Mouse (Mus musculus) right cerebral cortex, postnatal 25 days (tissue): ENCODE measurements around the gene Cenps.
"Not testable (repeated sequence)": the region's sequence is repeated elsewhere in the genome, so short reads cannot be mapped to it uniquely, and the experiment has no call there.

ENCODE experiments used
- DNase-seq: peaks from one replicate; pipeline ENCODE4 v3.0.0; 2022

Cenps gene

DNA sequence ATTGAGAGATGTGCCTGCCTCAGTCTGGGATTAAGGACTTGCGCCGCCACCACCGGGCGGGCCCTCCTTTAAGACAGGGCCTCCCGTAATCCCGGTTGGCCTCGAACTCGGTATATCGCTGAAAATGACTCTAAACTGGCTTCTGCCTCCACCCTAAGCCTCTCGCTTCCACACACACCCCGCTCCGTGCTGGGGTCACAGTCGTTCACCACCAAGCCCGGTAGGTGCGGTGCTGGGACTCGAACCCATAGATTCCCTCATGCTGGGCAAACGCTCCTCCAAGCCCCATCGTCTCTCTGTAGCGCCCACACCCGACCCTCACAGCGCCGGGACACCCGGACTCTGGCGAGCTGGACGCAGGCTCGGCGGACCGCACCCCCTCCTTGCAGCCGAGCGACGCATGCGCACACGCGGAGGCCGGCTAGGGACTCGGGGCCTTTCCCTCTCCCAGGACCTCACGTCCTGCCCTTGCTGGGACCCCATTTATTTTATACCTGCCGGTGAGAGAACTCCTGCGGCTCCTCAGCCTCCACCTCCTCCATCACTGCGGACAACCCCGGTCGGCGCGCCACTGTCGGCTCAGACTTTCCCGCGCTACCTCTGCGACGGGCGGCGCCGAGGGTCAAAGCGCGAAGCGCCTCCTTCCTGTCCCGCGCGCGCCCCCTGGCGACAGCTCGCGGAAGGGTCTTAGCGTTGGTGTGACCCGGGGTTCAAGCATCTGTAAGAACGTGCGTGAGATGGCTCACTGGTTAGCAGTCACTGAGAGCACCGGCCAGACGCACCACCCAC lies at the start of gene Cenps:
Cenps (minus strand) TSS at position 648 of the 789 bp plus-strand sequence.
- DNase-seq: peak; percentile 86

DNA sequence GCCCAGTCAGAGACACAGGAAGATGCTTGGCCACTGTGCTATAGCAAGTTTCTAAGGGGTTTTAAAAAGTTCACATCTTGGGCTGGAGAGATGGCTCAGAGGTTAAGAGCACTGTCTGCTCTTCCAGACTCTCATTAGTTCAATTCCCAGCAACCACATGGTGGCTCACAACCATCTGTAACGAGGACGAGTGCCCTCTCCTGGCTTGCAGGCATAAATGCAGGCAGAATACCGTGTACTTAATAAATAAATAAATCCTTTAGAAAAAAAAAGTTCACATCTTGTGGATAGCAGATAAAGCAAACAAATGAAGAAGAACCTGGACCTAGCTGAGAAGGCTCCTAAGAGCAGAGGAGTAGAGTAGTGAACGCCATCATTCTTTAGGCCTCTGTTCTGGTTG lies 45.3 kb upstream of the Cenps start:
- DNase-seq: no peak

GRCm38 (mm10) chr4:149182192-149182591 lies 44.8 kb upstream of the Cenps start:
- DNase-seq: no peak

GRCm38 (mm10) chr4:149179573-149179972 lies 42.1 kb upstream of the Cenps start:
- DNase-seq: no peak

DNA sequence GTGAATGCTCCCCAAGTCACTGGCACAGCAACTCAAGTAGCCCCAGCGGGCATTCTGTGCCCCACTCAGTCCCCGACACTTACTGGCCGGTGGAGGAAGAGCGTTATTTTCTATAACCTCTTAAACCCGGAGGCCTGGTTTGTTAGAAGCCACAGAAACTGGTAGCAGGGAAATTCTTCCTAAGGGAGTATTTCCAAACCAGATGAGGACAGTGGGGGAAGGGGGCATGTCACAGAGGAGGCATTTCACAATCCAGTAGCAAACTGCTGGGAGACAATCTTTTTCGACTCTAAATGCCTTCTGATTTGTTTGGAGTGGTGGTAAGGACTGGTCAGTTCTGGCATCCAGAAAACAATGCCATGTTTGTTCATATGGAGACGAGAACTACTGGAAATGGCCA lies 41.7 kb upstream of the Cenps start:
- DNase-seq: no peak

GRCm38 (mm10) chr4:149178328-149178727 lies 40.9 kb upstream of the Cenps start:
- DNase-seq: no peak

GRCm38 (mm10) chr4:149177046-149177445 lies 39.6 kb upstream of the Cenps start:
- DNase-seq: no peak

DNA sequence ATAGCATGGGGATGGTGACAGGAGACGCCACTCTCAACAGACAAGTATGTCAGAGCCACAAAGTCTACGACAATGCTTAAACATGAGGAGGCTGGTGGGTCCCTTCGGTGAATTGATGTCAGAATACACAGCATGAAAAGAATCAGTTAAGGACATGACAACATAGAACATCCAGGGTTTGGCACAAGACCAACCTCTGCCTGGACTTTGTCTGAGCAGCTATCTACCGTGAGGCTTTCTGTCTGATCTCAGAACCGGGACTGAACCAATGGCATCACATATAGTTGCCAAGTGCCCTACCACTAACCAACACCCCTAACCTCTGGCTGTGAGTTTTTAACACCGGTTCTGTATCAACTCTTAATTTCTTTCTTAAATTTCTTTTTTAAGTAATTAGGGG lies 39.2 kb upstream of the Cenps start:
- DNase-seq: no peak

DNA sequence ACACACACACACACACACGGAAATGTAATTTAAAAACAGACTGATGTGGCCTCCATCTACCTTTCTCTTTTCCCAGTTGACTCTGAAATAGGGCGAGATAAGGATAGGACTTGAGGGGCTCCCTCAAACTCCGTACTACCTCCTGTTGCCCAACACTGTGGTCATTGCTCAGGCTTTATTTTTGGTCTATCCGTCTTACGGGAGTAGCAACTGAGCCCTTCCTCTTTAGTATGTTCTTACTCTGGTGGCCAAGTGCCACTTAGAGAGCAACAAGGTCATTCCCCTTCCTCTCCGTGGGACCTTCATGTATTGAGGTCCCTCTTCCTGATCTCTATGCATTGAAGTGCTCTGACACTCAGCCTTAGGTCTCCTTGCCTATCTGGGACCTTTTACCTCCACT lies 36.2 kb upstream of the Cenps start:
- DNase-seq: no peak

DNA sequence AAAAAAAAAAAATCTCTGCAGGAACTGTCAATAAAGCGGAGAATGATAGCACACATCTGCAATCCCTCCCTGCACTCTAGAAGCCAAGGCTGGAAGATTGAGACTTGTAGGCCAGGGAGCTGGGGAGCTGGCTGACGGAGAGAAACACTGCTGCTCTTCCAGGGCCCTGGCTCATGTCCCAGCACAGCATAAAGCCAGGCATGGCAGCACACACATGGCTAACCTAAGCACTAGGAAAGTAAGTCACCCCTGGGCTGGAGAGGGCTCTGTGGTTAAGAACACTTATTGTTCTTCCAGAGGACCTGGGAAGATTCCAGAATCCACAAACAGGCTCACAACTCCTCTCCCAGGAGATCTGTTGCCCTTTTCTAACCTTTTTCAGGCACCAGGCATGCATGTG lies 35.2 kb upstream of the Cenps start:
- DNase-seq: no peak

GRCm38 (mm10) chr4:149172083-149172482 lies 34.7 kb upstream of the Cenps start:
- DNase-seq: no peak

DNA sequence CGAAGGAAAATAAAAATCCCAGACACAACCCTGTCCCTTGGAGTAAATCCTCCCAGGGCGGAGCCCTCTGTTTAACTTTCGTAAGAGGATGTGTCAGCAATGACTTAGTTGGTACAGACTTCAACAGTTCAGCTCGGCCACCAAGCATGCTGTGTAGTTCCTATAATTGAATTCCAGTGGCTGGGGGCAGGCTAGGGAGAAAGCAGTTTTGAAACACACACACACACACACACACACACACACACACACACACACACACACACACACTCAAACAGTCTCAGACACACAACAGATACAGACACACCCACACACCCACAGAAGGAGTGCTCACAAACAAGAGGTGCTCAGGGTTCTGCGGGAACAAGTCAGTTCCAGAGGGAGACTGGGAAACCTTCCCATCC lies 34.2 kb upstream of the Cenps start:
- no peak for DNase-seq

DNA sequence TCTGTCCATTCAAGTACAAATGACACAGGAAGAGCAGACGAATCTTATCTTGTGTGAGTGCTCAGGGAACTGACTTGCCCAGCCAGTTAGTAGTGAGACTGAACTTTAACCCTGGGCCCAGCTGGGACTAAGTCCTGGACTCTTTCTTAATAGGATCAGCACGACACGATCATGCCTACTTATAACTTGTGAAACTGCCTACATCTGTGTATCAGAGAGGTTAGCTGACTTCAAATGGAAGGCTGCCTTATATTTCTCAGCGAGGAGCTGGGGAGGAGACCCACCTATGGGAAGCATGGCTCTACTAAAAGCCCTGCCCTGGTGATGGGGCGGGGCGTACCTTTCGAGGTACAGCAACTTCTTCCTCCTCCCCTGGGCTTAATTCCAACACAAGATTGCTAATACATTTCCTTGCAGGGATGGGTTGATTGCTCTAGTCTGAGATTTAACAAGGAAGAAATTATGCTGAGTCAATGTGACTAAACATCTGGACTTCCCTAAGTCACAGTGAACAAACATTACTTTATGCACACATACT lies 33.0 kb upstream of the Cenps start:
- no peak for DNase-seq

DNA sequence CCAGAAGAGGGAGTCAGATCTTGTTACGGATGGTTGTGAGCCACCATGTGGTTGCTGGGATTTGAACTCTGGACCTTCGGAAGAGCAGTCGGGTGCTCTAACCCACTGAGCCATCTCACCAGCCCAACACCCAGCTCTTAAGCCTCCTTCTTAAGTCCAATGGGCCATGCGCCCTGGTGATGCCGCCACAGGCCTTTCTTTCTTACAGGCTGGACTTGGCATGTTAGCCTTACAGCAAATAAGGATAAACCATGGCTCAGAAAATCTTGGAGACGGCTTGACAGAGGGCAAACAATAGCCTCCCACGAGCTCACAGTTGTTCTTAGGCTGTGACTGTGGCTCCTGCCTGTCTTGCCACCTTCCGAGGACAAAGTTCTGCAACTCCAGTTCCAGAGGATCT lies 32.5 kb upstream of the Cenps start:
- DNase-seq: not testable (repeated sequence)

DNA sequence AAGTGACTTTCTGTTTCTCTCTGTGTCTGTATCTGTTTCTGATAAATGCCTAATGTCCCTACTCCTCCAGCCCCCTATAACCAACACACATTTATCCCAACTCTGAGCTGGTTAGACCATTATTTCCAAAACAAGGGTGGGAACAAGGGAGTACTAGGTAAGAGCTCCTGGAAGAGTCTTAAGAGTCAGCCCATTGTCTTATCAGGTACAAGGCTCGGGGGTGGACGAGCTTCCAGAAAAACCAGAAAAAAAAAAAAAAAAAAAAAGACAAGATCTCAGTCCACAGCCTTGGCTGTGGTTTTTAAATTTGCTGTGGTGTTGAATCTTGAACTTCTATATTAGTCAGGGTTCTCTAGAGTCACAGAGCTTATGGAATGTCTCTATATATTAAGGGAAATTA lies 30.6 kb upstream of the Cenps start:
- DNase-seq: no peak

GRCm38 (mm10) chr4:149166957-149167611 lies 29.7 kb upstream of the Cenps start:
- no peak for DNase-seq

GRCm38 (mm10) chr4:149166215-149166946 lies 29.0 kb upstream of the Cenps start, which contains the start of gene Pgd:
Pgd (minus strand) TSS chr4:149166771.
- DNase-seq: peak; percentile 96

GRCm38 (mm10) chr4:149164150-149164549 lies 26.7 kb upstream of the Cenps start:
- no peak for DNase-seq

- no peak for DNase-seq
These were observed 25.8 kb upstream of the Cenps start for GRCm38 (mm10) chr4:149163196-149163595.

DNA sequence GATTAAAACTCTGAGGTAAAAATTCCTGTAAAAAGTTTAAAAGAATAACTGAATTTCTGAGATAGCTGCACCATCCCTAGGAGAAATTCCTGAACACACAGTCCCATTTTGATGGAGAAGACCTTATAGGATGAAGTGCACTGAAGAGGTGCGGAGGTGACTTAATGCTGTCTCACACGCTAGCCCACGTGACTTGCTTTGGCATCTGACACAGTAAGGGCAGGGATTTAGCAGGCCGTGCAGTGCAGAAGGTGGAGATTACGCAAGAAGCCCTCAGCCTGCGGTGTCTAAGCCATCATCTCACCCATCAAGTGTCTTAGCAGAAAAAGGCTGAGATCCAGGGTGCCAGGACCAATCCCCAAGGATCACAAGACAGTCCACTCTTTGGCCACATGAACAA lies 23.7 kb upstream of the Cenps start:
- no peak for DNase-seq

- DNase-seq: no peak
These were observed 22.5 kb upstream of the Cenps start for GRCm38 (mm10) chr4:149159891-149160290.

DNA sequence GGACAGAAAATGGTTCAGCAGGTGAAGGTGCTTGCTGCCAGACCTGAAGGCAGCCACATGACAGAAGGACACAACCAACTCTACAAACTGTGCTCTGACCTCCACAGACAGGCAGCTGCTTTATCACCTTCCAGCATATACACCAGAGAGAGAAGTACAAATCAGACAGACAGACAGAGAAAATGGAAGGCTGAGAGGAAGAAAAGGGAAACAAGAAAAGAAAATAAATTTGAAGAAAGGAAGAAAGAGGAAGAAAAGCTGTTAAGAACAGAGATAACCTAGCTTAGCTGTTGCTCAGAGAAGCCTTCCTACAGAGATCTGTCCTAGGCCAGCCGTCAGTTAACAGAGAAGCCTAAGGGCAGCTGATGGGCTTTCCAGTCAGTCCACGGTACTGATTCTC lies 21.8 kb upstream of the Cenps start:
- no peak for DNase-seq

DNA sequence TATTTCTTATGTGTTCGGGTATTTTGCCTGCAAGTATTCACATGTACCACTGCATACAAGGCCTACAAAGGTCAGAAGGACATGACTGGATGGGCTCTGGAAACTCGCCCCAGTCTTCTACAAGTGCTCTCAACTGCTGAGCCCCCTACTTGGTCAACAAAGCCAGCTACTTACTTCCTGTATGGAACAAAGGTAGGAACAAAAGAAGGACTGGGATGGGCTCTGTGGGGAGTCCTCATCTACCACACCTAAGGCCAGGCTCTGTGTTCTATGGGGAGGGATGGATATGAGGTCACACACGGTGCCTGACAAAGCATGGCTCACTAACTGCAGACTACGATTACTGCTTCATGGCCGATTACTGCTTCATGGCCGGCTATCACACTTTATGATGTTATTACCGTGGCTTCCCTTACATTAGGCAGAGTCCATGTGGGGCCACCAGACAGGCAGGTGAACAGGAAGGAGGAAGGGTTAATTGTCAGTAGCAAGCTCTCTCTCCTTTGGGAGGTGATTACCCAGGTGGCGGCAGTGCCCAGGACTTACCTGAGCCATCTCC lies 20.1 kb upstream of the Cenps start:
- DNase-seq: no peak
